Mouse (Mus musculus) heart, postnatal 0 days (tissue): Measurements from ENCODE around the gene Slc2a6. TPM values are rescaled to one million over a fixed set of nuclear protein-coding genes. Genes with fewer than 3 reads are reported as not detected.

Experiments
- ATAC-seq: fragments of 200-750 bp; cut with Nextera tagmentation; 2 replicates; pipeline ENCODE4 v1.8.0; 2017; ENCODE audit warnings: low read depth, moderate number of reproducible peaks, moderate library complexity; ENCODE audit not compliant: insufficient read depth
- DNase-seq: peaks from one replicate; pipeline ENCODE4 v3.0.0-alpha.2; 2016; ENCODE audit warnings: low spot score
- H3K27ac ChIP-seq: fragments of 300-500 bp; sonication (generic); 2 replicates; pipeline ENCODE4 v1.5.1; 2014; ENCODE audit warnings: low read depth, mild to moderate bottlenecking
- H3K27me3 ChIP-seq: fragments of 300-500 bp; sonication (generic); 2 replicates; pipeline ENCODE4 v1.6.1; 2014; ENCODE audit warnings: low read length, mixed read lengths; ENCODE audit not compliant: control insufficient read depth, insufficient read depth
- H3K36me3 ChIP-seq: fragments of 300-500 bp; sonication (generic); replicated peaks from 2 replicates; pipeline ENCODE4 v1.6.1; 2014; ENCODE audit warnings: low read length, mixed read lengths; ENCODE audit not compliant: control insufficient read depth, insufficient read depth
- H3K4me1 ChIP-seq: fragments of 300-500 bp; sonication (generic); 2 replicates; pipeline ENCODE4 v1.6.1; 2014; ENCODE audit warnings: antibody characterized with exemption; ENCODE audit not compliant: control insufficient read depth, insufficient read depth
- H3K4me2 ChIP-seq: fragments of 300-500 bp; sonication (generic); 2 replicates; pipeline ENCODE4 v1.6.1; 2014; ENCODE audit warnings: low read depth, mild to moderate bottlenecking, low read length, moderate library complexity
- H3K4me3 ChIP-seq: fragments of 300-500 bp; sonication (generic); 2 replicates; pipeline ENCODE4 v1.5.1; 2014; ENCODE audit warnings: low read depth, low read length
- H3K9ac ChIP-seq: fragments of 300-500 bp; sonication (generic); replicated peaks from 2 replicates; pipeline ENCODE4 v1.6.1; 2014; ENCODE audit warnings: low read depth, low read length, mixed read lengths
- H3K9me3 ChIP-seq: fragments of 300-500 bp; sonication (generic); replicated peaks from 2 replicates; pipeline ENCODE4 v1.6.1; 2016; ENCODE audit warnings: low read length; ENCODE audit not compliant: control insufficient read depth
- CTCF ChIP-seq: IDR thresholded peaks from 2 replicates; pipeline ENCODE4 v1.5.1; 2016; ENCODE audit warnings: antibody characterized with exemption, control low read depth, low read depth
- EP300 ChIP-seq: IDR thresholded peaks from 2 replicates; pipeline ENCODE4 v1.6.1; 2016; ENCODE audit warnings: antibody characterized with exemption, low read depth
- WGBS: fragments of 180-500 bp; shearing (Covaris S2); extraction: QIAGEN DNeasy Blood & Tissue Kit; methylation state at CpG from one replicate; pipeline ENCODE4 v1.1.7; 2014; 5-methylcytosine and 5-hydroxymethylcytosine counted together
- polyA plus RNA-seq: library from polyadenylated mRNA; unstranded; fragments of >200 nt; fragmentation: Nextera tagmentation; extraction: Ambion mirVana; gene quantifications from 2 replicates; pipeline ENCODE4 v1.2.1, GENCODE M21; 2015
- total RNA-seq: library from RNA; depleted of rRNA; stranded (reverse); fragments of >200 nt; gene quantifications from 2 replicates; pipeline ENCODE4 v1.2.3, GENCODE M21; 2014; ENCODE audit warnings: low replicate concordance

The Slc2a6 gene
- total and polyA plus RNA-seq, 2 experiments from 2014 or later: 0.10 to 0.80 TPM

GRCm38 (mm10) chr2:27043461-27043860 lies 15.7 kb upstream of the Slc2a6 start:
- no peaks in the 10 kb centered on the region for H3K36me3 ChIP-seq
- no peaks in the 10 kb centered on the region for H3K4me1 ChIP-seq
- H3K9me3 ChIP-seq: no peaks in the 10 kb centered on the region
- H3K9ac ChIP-seq: no peak overlapping the region
- no peak overlapping the region for H3K4me3 ChIP-seq
- DNase-seq: peak; percentile 81
- no peak overlapping the region for H3K27ac ChIP-seq
- H3K4me2 ChIP-seq: no peak overlapping the region
- no peaks in the 10 kb centered on the region for H3K27me3 ChIP-seq
- ATAC-seq: peak; percentile 84
- 11% methylated on average over 3 of the region's 3 CpGs for WGBS
- peak; percentile 95 for TF ChIP-seq CTCF
- TF ChIP-seq EP300: no peak

GRCm38 (mm10) chr2:27042131-27042844 lies 14.5 kb upstream of the Slc2a6 start:
- no peaks in the 10 kb centered on the region for H3K9me3 ChIP-seq
- WGBS: 60% methylated on average over 8 of the region's 8 CpGs
- TF ChIP-seq CTCF (no peak), EP300 (no peak)

GRCm38 (mm10) chr2:27039286-27039685 lies 11.5 kb upstream of the Slc2a6 start:
- H3K27me3 ChIP-seq: no peaks in the 10 kb centered on the region
- H3K27ac ChIP-seq: no peak overlapping the region
- WGBS: 0% methylated on average over 1 of the region's 1 CpGs
- peak; percentile 30 for TF ChIP-seq CTCF
- no peak for TF ChIP-seq EP300
- DNase-seq: no peak
- no peak overlapping the region for H3K4me3 ChIP-seq
- H3K4me1 ChIP-seq: no peaks in the 10 kb centered on the region
- no peaks in the 10 kb centered on the region for H3K9me3 ChIP-seq
- no peak overlapping the region for H3K4me2 ChIP-seq
- H3K9ac ChIP-seq: no peak overlapping the region
- no peak for ATAC-seq
- no peaks in the 10 kb centered on the region for H3K36me3 ChIP-seq

More at GRCm38 (mm10) chr2:27042131-27042844, 14.5 kb upstream of the Slc2a6 start:
- no peak for DNase-seq
- no peaks in the 10 kb centered on the region for H3K4me1 ChIP-seq
- H3K27me3 ChIP-seq: no peaks in the 10 kb centered on the region
- no peak overlapping the region for H3K9ac ChIP-seq
- no peaks in the 10 kb centered on the region for H3K36me3 ChIP-seq
- ATAC-seq: no peak
- H3K4me3 ChIP-seq: no peak overlapping the region
- H3K4me2 ChIP-seq: no peak overlapping the region
- H3K27ac ChIP-seq: no peak overlapping the region

GRCm38 (mm10) chr2:27038596-27038995 lies 10.8 kb upstream of the Slc2a6 start:
- Histone ChIP-seq H3K27ac (no peak overlapping the region), H3K4me2 (no peak overlapping the region), H3K27me3 (no peaks in the 10 kb centered on the region), H3K9ac (no peak overlapping the region), H3K4me1 (no peaks in the 10 kb centered on the region), H3K9me3 (no peaks in the 10 kb centered on the region), H3K4me3 (no peak overlapping the region), H3K36me3 (no peaks in the 10 kb centered on the region)
- WGBS: 0% methylated on average over 3 of the region's 3 CpGs
- DNase-seq (no peak), ATAC-seq (no peak)
- peak; percentile 97 for TF ChIP-seq CTCF
- TF ChIP-seq EP300: no peak

- Histone ChIP-seq H3K9me3 (no peaks in the 10 kb centered on the region), H3K4me1 (no peaks in the 10 kb centered on the region), H3K36me3 (no peaks in the 10 kb centered on the region), H3K27me3 (no peaks in the 10 kb centered on the region), H3K27ac (no peak overlapping the region), H3K4me2 (no peak overlapping the region), H3K4me3 (no peak overlapping the region), H3K9ac (no peak overlapping the region)
- no peak for DNase-seq
- no peak for ATAC-seq
- TF ChIP-seq CTCF (no peak), EP300 (no peak)
- WGBS: 70% methylated on average over 4 of the region's 4 CpGs
These were observed 9.2 kb upstream of the Slc2a6 start for GRCm38 (mm10) chr2:27037008-27037407.

GRCm38 (mm10) chr2:27036003-27036402 lies 8.2 kb upstream of the Slc2a6 start:
- H3K9ac ChIP-seq: no peak overlapping the region
- no peak for ATAC-seq
- no peak overlapping the region for H3K27ac ChIP-seq
- no peaks in the 10 kb centered on the region for H3K9me3 ChIP-seq
- H3K4me3 ChIP-seq: no peak overlapping the region
- TF ChIP-seq CTCF (no peak), EP300 (no peak)
- no peaks in the 10 kb centered on the region for H3K4me1 ChIP-seq
- WGBS: 48% methylated on average over 3 of the region's 3 CpGs
- H3K27me3 ChIP-seq: no peaks in the 10 kb centered on the region
- DNase-seq: no peak
- no peak overlapping the region for H3K4me2 ChIP-seq
- no peaks in the 10 kb centered on the region for H3K36me3 ChIP-seq
